Mouse (Mus musculus) intestine, postnatal 0 days (tissue): ENCODE measurements around the gene Cox16. TPM values are rescaled to one million over a fixed set of nuclear protein-coding genes. Genes with fewer than 3 reads are reported as not detected.
A peak's percentile ranks its signal among the peaks of the same experiment; 100 is the strongest.
"Not testable (repeated sequence)": the region's sequence is repeated elsewhere in the genome, so short reads cannot be mapped to it uniquely, and the experiment has no call there.

Source experiments
- ATAC-seq: fragments of 200-750 bp; cut with Nextera tagmentation; 2 replicates; pipeline ENCODE4 v1.8.0; 2017; ENCODE audit warnings: mild to moderate bottlenecking, moderate TSS enrichment, moderate library complexity
- H3K27ac ChIP-seq: fragments of 300-500 bp; sonication (generic); 2 replicates; pipeline ENCODE4 v1.5.1; 2014; ENCODE audit warnings: mild to moderate bottlenecking, low read depth, low read length, moderate library complexity
- H3K27me3 ChIP-seq: fragments of 300-500 bp; sonication (generic); replicated peaks from 2 replicates; pipeline ENCODE4 v1.6.1; 2014; ENCODE audit warnings: low read length, mixed read lengths; ENCODE audit not compliant: control insufficient read depth, insufficient read depth
- H3K36me3 ChIP-seq: fragments of 300-500 bp; sonication (generic); 2 replicates; pipeline ENCODE4 v1.6.1; 2014; ENCODE audit warnings: mild to moderate bottlenecking, moderate library complexity; ENCODE audit not compliant: control insufficient read depth, insufficient read depth
- H3K4me1 ChIP-seq: fragments of 300-500 bp; sonication (generic); replicated peaks from 2 replicates; pipeline ENCODE4 v1.6.1; 2014; ENCODE audit warnings: antibody characterized with exemption, low read length, mixed read lengths; ENCODE audit not compliant: control insufficient read depth, insufficient read depth
- H3K4me2 ChIP-seq: fragments of 300-500 bp; sonication (generic); replicated peaks from 2 replicates; pipeline ENCODE4 v1.6.1; 2014; ENCODE audit warnings: low read depth, mild to moderate bottlenecking, moderate library complexity
- H3K4me3 ChIP-seq: fragments of 300-500 bp; sonication (generic); 2 replicates; pipeline ENCODE4 v1.5.1; 2014; ENCODE audit warnings: low read depth, low read length
- H3K9ac ChIP-seq: fragments of 300-500 bp; sonication (generic); 2 replicates; pipeline ENCODE4 v1.6.1; 2014; ENCODE audit warnings: mild to moderate bottlenecking, low read depth, low read length
- H3K9me3 ChIP-seq: fragments of 300-500 bp; sonication (generic); 2 replicates; pipeline ENCODE4 v1.6.1; 2016; ENCODE audit warnings: mixed run types; ENCODE audit not compliant: control insufficient read depth
- CTCF ChIP-seq: sonication (generic); IDR thresholded peaks from 2 replicates; pipeline ENCODE4 v1.5.1; 2016; ENCODE audit warnings: low read depth, mild to moderate bottlenecking, control low read depth, antibody characterized with exemption, moderate library complexity
- WGBS: fragments of 180-500 bp; shearing (Covaris S2); extraction: QIAGEN DNeasy Blood & Tissue Kit; methylation state at CpG from one replicate; pipeline ENCODE4 v1.1.7; 2014; 5-methylcytosine and 5-hydroxymethylcytosine counted together
- polyA plus RNA-seq: library from polyadenylated mRNA; unstranded; fragments of >200 nt; fragmentation: Nextera tagmentation; extraction: Ambion mirVana; gene quantifications from 2 replicates; pipeline ENCODE4 v1.2.1, GENCODE M21; 2015

Gene Cox16
- polyA plus RNA-seq, 1 experiment from 2014 or later, result 187 TPM

- H3K4me1 ChIP-seq, result no peaks in the 10 kb centered on the region
- no peak overlapping the region for H3K9ac ChIP-seq
- no peak overlapping the region for H3K4me2 ChIP-seq
- no peak overlapping the region for H3K27ac ChIP-seq
- no peaks in the 10 kb centered on the region for H3K27me3 ChIP-seq
- WGBS, result 70% methylated on average over 3 of the region's 3 CpGs
- no peaks in the 10 kb centered on the region for H3K36me3 ChIP-seq
- TF ChIP-seq CTCF, result no peak
- H3K4me3 ChIP-seq, result no peak overlapping the region
- no peak for ATAC-seq
- H3K9me3 ChIP-seq, result no peaks in the 10 kb centered on the region
Measured at GRCm38 (mm10) chr12:81413211-81413610, 71.7 kb downstream of the Cox16 start.

- Histone ChIP-seq H3K4me3 (no peak overlapping the region), H3K27me3 (no peaks in the 10 kb centered on the region), H3K27ac (no peak overlapping the region), H3K4me2 (no peak overlapping the region), H3K9me3 (no peaks in the 10 kb centered on the region), H3K9ac (no peak overlapping the region), H3K4me1 (no peaks in the 10 kb centered on the region), H3K36me3 (no peaks in the 10 kb centered on the region)
- WGBS, result 72% methylated on average over 3 of the region's 3 CpGs
- no peak for ATAC-seq
- TF ChIP-seq CTCF, result no peak
Measured at GRCm38 (mm10) chr12:81408966-81409365, 76.0 kb downstream of the Cox16 start.

DNA sequence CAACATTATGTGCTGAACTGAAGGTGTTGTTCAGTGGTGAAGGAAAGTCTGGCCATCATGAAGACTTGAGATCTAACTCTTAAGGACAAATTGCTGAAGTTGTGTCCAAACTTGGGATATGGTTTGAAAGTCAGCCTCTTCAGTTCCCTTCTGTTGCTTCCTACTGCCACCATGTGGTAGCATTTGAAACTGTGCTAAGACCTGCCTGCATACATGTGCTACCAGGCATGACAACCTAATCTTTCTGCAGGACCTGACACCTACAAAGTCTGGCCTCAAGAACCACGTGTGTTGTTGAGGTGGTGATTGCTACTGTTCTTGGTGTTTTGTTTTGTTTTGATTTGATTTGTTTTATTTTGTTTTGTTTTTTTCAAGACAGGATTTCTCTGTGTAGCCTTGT, 82.7 kb downstream of the Cox16 start:
- H3K27ac ChIP-seq, result no peak overlapping the region
- no peak for ATAC-seq
- WGBS, result 20% methylated on average over 1 of the region's 1 CpGs

DNA sequence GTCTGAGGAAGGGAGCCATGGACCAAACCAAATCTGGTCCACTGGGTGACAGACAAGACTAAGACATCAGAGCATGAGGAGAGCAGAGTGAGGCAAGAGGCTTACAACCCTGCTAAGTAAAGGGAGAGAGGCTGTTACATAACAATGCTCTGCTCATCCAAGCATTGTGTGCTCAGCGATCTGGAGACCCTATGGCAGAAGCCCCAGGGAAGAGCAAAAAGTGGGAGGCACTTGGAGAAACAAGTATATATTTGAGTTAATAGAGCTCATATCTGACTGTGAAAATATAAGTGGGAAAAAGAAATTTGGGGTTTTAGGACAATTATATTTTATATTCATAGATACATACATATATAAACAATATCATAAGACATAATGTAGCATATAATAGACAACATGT, 105.6 kb downstream of the Cox16 start, which contains the start of gene Gm4787:
Gene Gm4787, minus strand, starts transcription at position 101 of the 400 bp plus-strand sequence.
- ATAC-seq, H3K4me3 ChIP-seq, H3K4me2 ChIP-seq, H3K4me1 ChIP-seq, H3K9ac ChIP-seq, H3K27me3 ChIP-seq, H3K36me3 ChIP-seq, H3K27ac ChIP-seq, H3K9me3 ChIP-seq: not testable (repeated sequence)
- WGBS, result 84% methylated on average over 1 of the region's 1 CpGs

More for the DNA sequence above, 82.7 kb downstream of the Cox16 start:
- no peak overlapping the region for H3K9ac ChIP-seq
- H3K36me3 ChIP-seq, result no peaks in the 10 kb centered on the region
- H3K4me1 ChIP-seq, result no peaks in the 10 kb centered on the region
- TF ChIP-seq CTCF, result peak; percentile 94
- H3K4me3 ChIP-seq, result no peak overlapping the region
- no peaks in the 10 kb centered on the region for H3K27me3 ChIP-seq
- no peaks in the 10 kb centered on the region for H3K9me3 ChIP-seq
- H3K4me2 ChIP-seq, result no peak overlapping the region

DNA sequence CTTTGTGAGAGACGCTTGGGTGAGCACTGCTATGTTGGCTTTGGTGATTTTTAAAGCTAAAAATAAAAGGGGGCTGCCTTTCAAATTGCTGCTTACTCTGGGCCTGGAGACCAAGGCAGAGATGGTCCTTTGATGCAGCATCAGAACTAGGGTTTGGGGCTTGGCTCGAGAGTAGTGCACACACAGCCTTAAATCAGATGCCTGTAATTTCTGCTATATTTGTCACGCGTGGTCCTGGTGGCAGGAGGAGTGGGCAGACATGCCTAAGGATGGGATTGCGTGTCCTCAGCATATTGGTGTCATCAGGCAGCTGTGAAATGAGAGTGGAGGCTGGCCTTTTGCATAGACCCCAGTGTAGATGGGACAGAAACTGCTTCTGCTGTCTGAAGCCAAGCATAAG, 151.1 kb downstream of the Cox16 start:
- no peak for ATAC-seq
- Histone ChIP-seq H3K4me2 (no peak overlapping the region), H3K36me3 (no peaks in the 10 kb centered on the region), H3K27me3 (peaks cover 12% of the 10 kb centered on the region), H3K4me3 (no peak overlapping the region), H3K4me1 (no peaks in the 10 kb centered on the region; the same call in 1 of the 2 replicates), H3K9me3 (no peaks in the 10 kb centered on the region), H3K27ac (no peak overlapping the region), H3K9ac (no peak overlapping the region)
- 74% methylated on average over 5 of the region's 5 CpGs for WGBS
- no peak for TF ChIP-seq CTCF

DNA sequence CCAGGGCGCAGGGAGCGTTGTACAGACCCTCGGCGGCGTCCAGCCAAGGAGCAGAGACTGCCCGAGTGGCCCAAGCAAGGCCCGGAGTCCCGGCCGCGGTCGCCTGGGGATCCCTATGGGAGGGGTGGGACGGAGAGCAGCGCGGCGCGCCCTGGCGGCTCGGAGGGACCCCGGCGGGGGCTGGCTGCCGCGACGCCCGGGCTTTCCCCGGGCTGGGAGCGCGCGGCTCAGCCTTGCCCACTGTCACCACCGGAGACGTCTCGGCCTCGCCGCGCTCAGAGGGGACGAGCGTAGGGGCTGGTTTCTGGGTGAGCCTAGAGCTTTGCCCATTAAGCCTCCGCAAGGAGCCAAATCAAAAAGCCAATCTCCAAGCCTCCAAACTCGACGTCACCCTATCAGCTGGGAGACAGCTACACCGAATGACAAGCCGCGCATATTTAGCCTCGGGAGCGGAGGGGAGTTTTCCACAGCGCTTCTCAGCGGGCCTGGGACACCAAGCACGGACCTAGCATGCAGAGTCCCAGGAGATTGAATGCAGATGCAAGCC, 152.0 kb downstream of the Cox16 start, which contains the start of gene Slc8a3:
Gene Slc8a3, minus strand, starts transcription at position 306 of the 547 bp plus-strand sequence.
- Histone ChIP-seq H3K27ac (no peak within 1 kb of the TSS), H3K27me3 (peaks cover 12% of the 10 kb centered on the region), H3K4me2 (peak within 1 kb of the TSS; percentile 93), H3K4me1 (no peaks in the 10 kb centered on the region; the same call in 1 of the 2 replicates), H3K9ac (peak within 1 kb of the TSS; percentile 50), H3K9me3 (no peaks in the 10 kb centered on the region), H3K36me3 (no peaks in the 10 kb centered on the region), H3K4me3 (peak within 1 kb of the TSS; percentile 56)
- no peak for ATAC-seq
- no peak for TF ChIP-seq CTCF
- under 1% methylated on average over 47 of the region's 47 CpGs for WGBS
